Mouse (Mus musculus) kidney, adult 2 months (tissue): ENCODE results near the gene Sh2d3c. TPM values are rescaled to one million over a fixed set of nuclear protein-coding genes. Genes with fewer than 3 reads are reported as not detected.

Experiments used
- DNase-seq: peaks from one replicate; pipeline ENCODE4 v3.0.0; 2021
- H3K27ac ChIP-seq: fragments of 200-500 bp; 2 replicates; pipeline ENCODE4 v1.5.1; 2012; ENCODE audit warnings: low read depth, low read length, control low read depth, inconsistent platforms; ENCODE audit not compliant: insufficient read depth
- H3K27me3 ChIP-seq: fragments of 200-500 bp; replicated peaks from 2 replicates; pipeline ENCODE4 v1.6.1; 2012; ENCODE audit warnings: mild to moderate bottlenecking, moderate library complexity, low read length, inconsistent platforms; ENCODE audit not compliant: control insufficient read depth, insufficient read depth
- H3K36me3 ChIP-seq: fragments of 200-500 bp; 2 replicates; pipeline ENCODE4 v1.6.1; 2012; ENCODE audit warnings: mild to moderate bottlenecking, moderate library complexity, low read length, inconsistent platforms; ENCODE audit not compliant: control insufficient read depth, insufficient read depth
- H3K4me1 ChIP-seq: fragments of 200-500 bp; 2 replicates; pipeline ENCODE4 v1.6.1; 2011; ENCODE audit warnings: low read length; ENCODE audit not compliant: control insufficient read depth, insufficient read depth
- H3K4me3 ChIP-seq: fragments of 200-500 bp; 2 replicates; pipeline ENCODE4 v1.5.1; 2011; ENCODE audit warnings: mild to moderate bottlenecking, low read depth, low read length, control low read depth; ENCODE audit not compliant: insufficient read depth
- CTCF ChIP-seq: fragments of 200-500 bp; conservative IDR thresholded peaks from 2 replicates; pipeline ENCODE4 v1.5.1; 2011; ENCODE audit warnings: low read depth, mild to moderate bottlenecking, control low read depth, low read length, moderate library complexity, mixed read lengths; ENCODE audit not compliant: insufficient read depth, insufficient read length
- POLR2A ChIP-seq: fragments of 200-500 bp; IDR thresholded peaks from one replicate; pipeline ENCODE4 v1.6.1; 2011; ENCODE audit warnings: low read depth, low read length, control low read depth
- WGBS: fragments of 180-500 bp; shearing (Covaris S2); methylation state at CpG from one replicate; pipeline ENCODE4 v1.1.7; 2018; 5-methylcytosine and 5-hydroxymethylcytosine counted together
- polyA plus RNA-seq: library from polyadenylated mRNA; depleted of rRNA; stranded (reverse); fragments of >200 nt; gene quantifications from 2 replicates; pipeline ENCODE4 v1.2.3, GENCODE M21; 2012

Sh2d3c gene
- polyA plus RNA-seq, 1 experiment, result 30.4 TPM

DNA sequence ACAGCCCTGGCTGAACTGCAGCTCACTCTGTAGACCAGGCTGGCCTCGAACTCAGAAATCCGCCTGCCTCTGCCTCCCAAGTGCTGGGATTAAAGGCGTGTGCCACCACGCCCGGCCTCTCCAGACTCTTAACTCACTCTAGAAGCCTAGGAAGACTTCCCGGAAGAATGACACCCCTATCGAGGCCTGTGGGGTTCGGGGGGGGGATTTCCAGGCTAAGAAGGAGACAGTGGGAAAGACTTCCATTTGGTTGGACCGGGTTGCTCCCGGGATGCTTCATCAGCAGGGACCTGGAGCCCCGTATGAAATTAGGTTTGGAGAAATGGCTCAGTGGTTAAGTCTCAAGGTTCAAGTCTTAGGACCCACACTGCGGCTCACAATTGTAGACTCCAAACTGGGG lies 26.2 kb upstream of the Sh2d3c start:
- no peaks in the 10 kb centered on the region for H3K36me3 ChIP-seq
- H3K4me3 ChIP-seq, result no peak overlapping the region; the same call in 1 of the 2 replicates
- peaks cover 15% of the 10 kb centered on the region; the same call in 1 of the 2 replicates for H3K4me1 ChIP-seq
- TF ChIP-seq CTCF (no peak), POLR2A (no peak)
- no peak overlapping the region for H3K27ac ChIP-seq
- DNase-seq, result no peak
- WGBS, result 69% methylated on average over 12 of the region's 12 CpGs
- no peaks in the 10 kb centered on the region for H3K27me3 ChIP-seq

DNA sequence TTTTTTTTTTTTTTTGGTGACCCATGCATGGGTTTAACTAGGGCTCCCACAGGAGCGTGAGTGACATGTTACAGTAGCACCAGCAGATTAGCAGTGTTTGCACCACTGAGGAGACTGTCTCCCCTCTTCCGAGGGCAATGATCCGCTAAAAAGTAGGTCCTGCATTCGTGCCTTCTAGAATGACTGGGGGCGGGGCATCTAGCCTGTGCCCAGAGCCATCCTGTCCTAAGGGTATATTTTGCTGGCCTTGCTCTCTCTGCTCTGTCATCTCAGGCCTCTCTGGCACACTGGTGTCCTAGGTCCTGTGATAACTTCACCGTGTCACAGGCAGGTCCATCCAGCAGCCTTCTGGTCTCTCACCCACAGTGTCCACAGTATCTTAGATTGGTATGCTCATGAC lies 21.2 kb upstream of the Sh2d3c start:
- H3K27ac ChIP-seq, result no peak overlapping the region
- WGBS, result 62% methylated on average over 6 of the region's 6 CpGs
- DNase-seq, result no peak
- TF ChIP-seq POLR2A, result no peak
- no peak for TF ChIP-seq CTCF
- no peaks in the 10 kb centered on the region for H3K36me3 ChIP-seq
- no peaks in the 10 kb centered on the region for H3K27me3 ChIP-seq
- no peak overlapping the region for H3K4me3 ChIP-seq
- peaks cover 19% of the 10 kb centered on the region for H3K4me1 ChIP-seq

DNA sequence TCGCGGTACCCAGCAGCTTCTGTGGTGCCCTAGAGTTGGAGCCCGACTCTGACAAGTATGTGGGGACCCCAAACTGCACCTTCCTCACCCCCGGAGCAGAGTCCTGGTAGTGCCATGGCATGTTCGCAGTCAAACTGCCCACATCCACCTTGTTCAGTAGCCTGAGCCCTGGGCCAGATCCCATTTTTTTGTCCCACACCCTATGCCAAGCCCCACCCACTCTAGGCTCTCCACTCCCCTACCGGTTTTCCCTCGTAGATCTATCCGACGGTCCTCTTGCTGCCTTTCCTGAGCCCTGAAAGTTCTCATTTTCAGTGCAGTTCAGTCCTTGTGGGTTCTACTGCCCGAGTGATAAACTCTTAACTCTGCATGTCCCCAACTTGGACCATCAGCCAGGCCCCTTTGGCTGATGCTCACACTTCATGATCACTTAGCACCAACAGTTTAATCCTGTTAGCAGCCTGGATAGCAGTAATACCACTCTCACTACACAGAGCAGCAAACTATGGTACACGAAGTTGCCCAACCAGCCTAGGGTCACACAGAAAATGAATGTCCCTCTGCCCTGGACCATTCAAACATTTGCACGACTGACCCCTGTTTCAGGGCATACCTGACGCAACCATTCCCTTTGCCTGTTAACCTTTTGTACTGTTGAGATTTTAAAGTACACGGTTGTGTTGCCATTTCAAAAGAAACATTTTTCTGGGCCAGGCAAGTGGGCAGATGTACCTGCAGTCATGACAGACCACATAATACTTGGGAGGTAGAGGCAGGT lies 19.7 kb upstream of the Sh2d3c start:
- H3K27ac ChIP-seq, result peak overlapping the region; percentile 42
- no peaks in the 10 kb centered on the region for H3K27me3 ChIP-seq
- WGBS, result 62% methylated on average over 14 of the region's 14 CpGs
- H3K4me3 ChIP-seq, result peak overlapping the region; percentile 7; the same call in 1 of the 2 replicates
- H3K4me1 ChIP-seq, result peaks cover 26% of the 10 kb centered on the region
- peaks cover 2% of the 10 kb centered on the region; the same call in 1 of the 2 replicates for H3K36me3 ChIP-seq
- no peak for TF ChIP-seq POLR2A
- no peak for TF ChIP-seq CTCF
- peak; percentile 69 for DNase-seq

DNA sequence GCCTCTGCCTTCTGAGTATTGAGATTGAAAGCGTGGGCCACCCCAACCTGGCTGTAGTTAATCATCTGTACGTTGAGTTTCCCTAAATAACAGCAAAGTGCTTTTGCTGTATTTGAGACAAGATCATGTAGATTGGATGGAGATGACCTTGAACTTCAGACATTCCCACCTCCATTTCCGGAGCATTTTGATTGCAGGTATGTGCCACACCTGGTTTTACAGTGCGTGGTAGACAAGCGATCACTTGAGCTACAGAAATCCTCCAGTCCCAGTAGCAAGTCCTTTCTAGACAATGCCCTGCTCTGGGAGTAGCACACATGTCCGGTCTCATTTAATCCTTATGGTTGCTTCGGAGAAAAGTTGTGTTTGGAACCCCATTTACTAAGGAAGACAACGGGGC lies 17.8 kb upstream of the Sh2d3c start:
- 73% methylated on average over 8 of the region's 8 CpGs for WGBS
- peaks cover 26% of the 10 kb centered on the region for H3K4me1 ChIP-seq
- H3K4me3 ChIP-seq, result peak overlapping the region; percentile 29
- H3K27ac ChIP-seq, result peak overlapping the region; percentile 68
- DNase-seq, result no peak
- H3K27me3 ChIP-seq, result no peaks in the 10 kb centered on the region
- H3K36me3 ChIP-seq, result peaks cover 10% of the 10 kb centered on the region; the same call in 1 of the 2 replicates
- TF ChIP-seq POLR2A (no peak), CTCF (no peak)

- peak within 1 kb of the TSS; percentile 68 for H3K27ac ChIP-seq
- H3K4me3 ChIP-seq, result peak within 1 kb of the TSS; percentile 29
- peaks cover 11% of the 10 kb centered on the region; the same call in 1 of the 2 replicates for H3K36me3 ChIP-seq
- peaks cover 26% of the 10 kb centered on the region for H3K4me1 ChIP-seq
- H3K27me3 ChIP-seq, result no peaks in the 10 kb centered on the region
- 33% methylated on average over 2 of the region's 2 CpGs for WGBS
- TF ChIP-seq CTCF, result no peak
- no peak for TF ChIP-seq POLR2A
- peak; percentile 95 for DNase-seq
Observed at GRCm38 (mm10) chr2:32704021-32704421, 16.8 kb upstream of the Sh2d3c start, which contains the start of gene Fpgs. Gene Fpgs, minus strand, starts transcription at chr2:32704145.

DNA sequence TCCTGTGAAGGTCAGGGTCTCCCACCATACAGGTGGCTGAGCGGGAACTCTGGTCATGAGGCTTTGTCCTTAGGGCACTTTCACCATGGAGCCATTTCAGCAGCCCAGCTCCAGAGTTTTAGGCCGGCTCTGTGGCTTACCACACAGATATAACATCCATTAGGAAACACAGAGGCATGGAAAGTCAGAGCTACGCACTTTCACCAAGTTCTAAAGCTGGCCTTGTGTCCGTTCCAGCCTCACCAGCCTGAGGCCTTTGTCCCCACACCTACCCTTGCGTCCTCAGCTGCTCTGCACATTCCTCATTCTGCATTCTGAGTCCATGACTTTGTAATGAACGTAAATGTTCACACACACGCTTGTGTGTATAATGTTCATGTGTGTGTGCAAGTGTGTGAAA lies 15.8 kb upstream of the Sh2d3c start:
- TF ChIP-seq POLR2A (no peak), CTCF (no peak)
- WGBS, result 61% methylated on average over 7 of the region's 7 CpGs
- H3K4me3 ChIP-seq, result no peak overlapping the region
- peak; percentile 38 for DNase-seq
- no peaks in the 10 kb centered on the region for H3K27me3 ChIP-seq
- peaks cover 18% of the 10 kb centered on the region for H3K36me3 ChIP-seq
- peak overlapping the region; percentile 68 for H3K27ac ChIP-seq
- peaks cover 21% of the 10 kb centered on the region for H3K4me1 ChIP-seq

GRCm38 (mm10) chr2:32706971-32707370 lies 13.9 kb upstream of the Sh2d3c start:
- H3K4me1 ChIP-seq, result peaks cover 18% of the 10 kb centered on the region
- no peak for TF ChIP-seq POLR2A
- no peak for TF ChIP-seq CTCF
- no peaks in the 10 kb centered on the region for H3K27me3 ChIP-seq
- WGBS, result 82% methylated on average over 6 of the region's 6 CpGs
- H3K36me3 ChIP-seq, result peaks cover 18% of the 10 kb centered on the region
- DNase-seq, result no peak
- no peak overlapping the region for H3K27ac ChIP-seq
- no peak overlapping the region for H3K4me3 ChIP-seq
